Mouse (Mus musculus): ENCODE measurements at regions not wholly inside any gene's neighbourhood (a gene's known extent, or its start where the extent isn't known, plus 50 kb on each side); places are given as distances from the start of the nearest gene placed in this dataset.
"Not testable (repeated sequence)": the region's sequence is repeated elsewhere in the genome, so short reads cannot be mapped to it uniquely, and the experiment has no call there.

GRCm38 (mm10) chr3:57018171-57018570, 283.6 kb downstream of the Tm4sf1 start:
- intact Hi-C loops (cut with DNase I) = no loop called here

DNA sequence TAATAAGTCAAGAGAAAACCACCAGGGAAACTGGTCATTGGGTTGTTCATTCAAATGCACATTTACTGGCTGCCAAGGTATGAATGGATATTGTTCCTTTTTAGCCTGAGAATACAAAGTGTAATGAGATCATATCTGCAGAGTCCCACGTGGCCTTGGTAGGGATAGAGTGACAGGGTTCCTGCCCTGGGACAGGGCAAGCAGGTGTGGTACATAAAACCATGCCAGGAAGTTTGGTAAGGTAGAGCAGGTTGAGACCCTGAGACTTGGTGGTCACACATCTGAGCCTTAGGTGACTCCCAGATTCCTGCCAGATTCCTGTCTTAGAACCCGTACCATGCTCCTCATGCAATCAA, 320.5 kb downstream of the Tm4sf1 start:
- DNase-seq (ENCODE audit: low spot score) = no peak
- intact Hi-C loops (cut with DNase I) = no loop called here

More at GRCm38 (mm10) chr3:57018171-57018570, 283.6 kb downstream of the Tm4sf1 start:
- DNase-seq (ENCODE audit: low spot score) = no peak

GRCm38 (mm10) chr3:56980593-56981304, 321.0 kb downstream of the Tm4sf1 start:
- no peak for DNase-seq (ENCODE audit: low spot score)
- intact Hi-C loops (cut with DNase I) = no loop called here

GRCm38 (mm10) chr3:56966008-56966407, 335.8 kb downstream of the Tm4sf1 start:
- intact Hi-C loops (cut with DNase I) = no loop called here
- no peak for DNase-seq (ENCODE audit: low spot score)

DNA sequence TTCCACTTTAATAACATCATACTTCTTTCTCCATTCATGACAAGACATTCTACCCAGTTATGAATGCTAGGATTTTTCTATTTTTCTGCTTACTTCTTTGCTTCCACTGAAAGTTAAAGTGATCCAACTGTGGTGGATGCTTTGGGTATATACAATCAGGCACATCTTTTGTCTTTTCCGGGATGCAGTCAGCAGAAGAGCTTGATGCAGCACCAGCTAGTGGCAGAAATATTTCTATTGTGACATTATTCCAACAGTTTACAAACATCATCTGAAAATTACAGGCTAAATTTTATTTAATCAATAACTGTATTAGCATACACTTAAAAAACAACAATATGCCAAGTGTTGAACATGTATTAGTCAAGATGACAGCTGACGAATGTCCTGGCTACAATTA, 336.3 kb downstream of the Tm4sf1 start:
- intact Hi-C loops (cut with DNase I) = no loop called here
- no peak for DNase-seq (ENCODE audit: low spot score)

GRCm38 (mm10) chr3:56964156-56964555, 337.6 kb downstream of the Tm4sf1 start:
- intact Hi-C loops (cut with DNase I) = no loop called here
- DNase-seq (ENCODE audit: low spot score) = no peak

DNA sequence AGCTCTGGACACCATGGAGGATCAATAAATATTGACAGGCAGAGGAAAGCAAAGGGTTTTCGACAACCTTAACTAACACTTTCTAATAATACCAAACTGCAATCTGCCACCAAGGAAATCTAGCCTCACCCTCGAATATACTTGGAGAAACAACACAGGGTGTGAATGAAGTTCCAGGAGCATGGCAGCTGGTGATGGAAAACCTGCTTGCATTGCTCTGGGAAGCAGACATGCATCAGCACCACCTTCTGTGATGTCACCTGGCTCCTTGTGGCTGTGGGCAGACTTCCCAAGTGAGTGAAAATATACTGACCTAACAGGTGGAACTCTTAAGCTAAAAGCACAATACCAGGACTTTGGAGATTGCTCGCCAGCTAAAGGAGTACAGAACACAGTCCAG, 338.5 kb downstream of the Tm4sf1 start:
- intact Hi-C loops (cut with DNase I) = no loop called here
- no peak for DNase-seq (ENCODE audit: low spot score)

- intact Hi-C loops (cut with DNase I) = no loop called here
- no peak for DNase-seq (ENCODE audit: low spot score)
These were observed 339.4 kb downstream of the Tm4sf1 start for GRCm38 (mm10) chr3:56962248-56963013.

- intact Hi-C loops (cut with DNase I) = no loop called here
- no peak for DNase-seq (ENCODE audit: low spot score)
These were observed 344.8 kb downstream of the Tm4sf1 start for GRCm38 (mm10) chr3:56956978-56957377.

- intact Hi-C loops (cut with DNase I) = no loop called here
These were observed 346.0 kb downstream of the Tm4sf1 start for GRCm38 (mm10) chr3:56955799-56956121.

DNA sequence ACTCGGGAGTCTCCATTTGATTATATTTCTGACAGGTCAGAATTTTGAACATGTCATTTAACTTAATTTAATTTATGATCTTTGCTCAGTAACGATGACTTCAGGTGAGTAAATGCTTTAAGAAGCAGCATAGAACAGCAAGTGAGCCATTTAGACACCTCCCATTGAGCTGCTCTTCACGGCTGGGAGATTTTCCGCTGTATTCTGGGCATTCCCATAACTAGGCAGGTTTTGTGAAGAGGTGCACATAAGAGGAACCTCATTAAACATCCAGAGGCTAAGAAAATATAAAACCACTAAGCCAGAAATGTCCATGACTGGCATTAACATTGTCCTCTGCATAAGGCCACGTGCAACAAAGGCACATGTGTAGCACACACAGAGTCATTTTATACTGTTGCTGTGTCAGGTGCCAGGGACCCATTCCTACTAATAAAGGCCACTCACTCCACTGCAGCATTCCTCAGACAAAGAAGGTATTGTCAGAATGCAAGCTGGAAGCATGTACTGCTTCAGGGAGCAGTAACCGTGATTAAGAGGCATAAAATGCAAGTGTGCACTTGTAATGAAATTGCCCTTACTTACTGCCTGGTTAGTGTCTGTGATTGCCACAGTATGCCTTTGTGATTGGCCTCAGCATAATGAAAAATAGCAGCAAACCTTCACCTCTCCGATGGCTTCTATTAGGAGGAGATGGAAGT, 346.5 kb downstream of the Tm4sf1 start:
- no peak for DNase-seq (ENCODE audit: low spot score)
- intact Hi-C loops (cut with DNase I) = no loop called here

More at GRCm38 (mm10) chr3:56955799-56956121, 346.0 kb downstream of the Tm4sf1 start:
- no peak for DNase-seq (ENCODE audit: low spot score)

- intact Hi-C loops (cut with DNase I) = not testable (repeated sequence)
These were observed 359.2 kb downstream of the Tm4sf1 start for GRCm38 (mm10) chr3:56942557-56942956.

GRCm38 (mm10) chr3:56928940-56929339, 372.8 kb downstream of the Tm4sf1 start:
- intact Hi-C loops (cut with DNase I); DNase-seq (ENCODE audit: low spot score): not testable (repeated sequence)

More at GRCm38 (mm10) chr3:56942557-56942956, 359.2 kb downstream of the Tm4sf1 start:
- not testable (repeated sequence) for DNase-seq (ENCODE audit: low spot score)

DNA sequence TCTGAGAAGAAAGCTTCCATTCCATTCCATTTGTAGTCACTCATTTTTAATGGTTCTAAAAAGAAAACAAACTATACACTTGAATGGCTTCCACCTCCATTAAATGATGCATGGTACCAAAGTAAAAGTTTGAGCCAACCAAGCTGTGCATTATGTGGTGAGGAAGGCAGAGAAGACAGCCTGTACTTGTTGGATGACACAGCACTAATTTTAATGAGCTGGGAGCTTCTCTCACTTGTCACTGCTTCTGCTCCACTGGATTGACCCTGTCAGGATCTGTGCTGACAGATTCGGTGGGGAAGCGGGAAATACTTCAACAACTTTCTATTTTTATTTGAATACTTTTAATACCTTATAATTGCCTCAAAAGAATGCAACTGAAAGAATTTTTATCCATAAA, 403.3 kb downstream of the Tm4sf1 start:
- no peak for DNase-seq (ENCODE audit: low spot score)
- intact Hi-C loops (cut with DNase I) = no loop called here

- intact Hi-C loops (cut with DNase I) = no loop called here
- DNase-seq (ENCODE audit: low spot score) = no peak
These were observed 424.7 kb downstream of the Tm4sf1 start for GRCm38 (mm10) chr3:56877062-56877461.

DNA sequence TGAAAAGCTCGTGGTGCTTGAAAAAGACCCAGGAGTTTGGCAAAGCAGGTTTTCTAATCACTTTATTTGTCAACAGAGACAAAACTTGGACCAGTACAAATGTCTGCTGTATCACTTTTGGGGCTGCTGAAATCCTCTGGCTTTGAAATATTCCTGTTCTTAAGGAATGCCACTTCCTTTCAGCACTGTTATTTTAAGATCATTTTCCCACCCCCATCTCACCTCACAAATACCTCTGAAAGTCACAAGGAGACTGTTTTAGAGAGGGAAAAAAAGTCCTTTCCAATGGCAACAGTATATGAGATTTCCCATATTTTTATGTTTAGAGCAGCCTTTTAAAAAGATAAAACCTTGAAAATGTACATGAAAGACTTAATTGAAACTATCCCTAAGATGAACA, 438.2 kb downstream of the Tm4sf1 start:
- intact Hi-C loops (cut with DNase I) = no loop called here
- DNase-seq (ENCODE audit: low spot score) = no peak

GRCm38 (mm10) chr3:56859841-56860240, 441.9 kb downstream of the Tm4sf1 start:
- DNase-seq (ENCODE audit: low spot score) = no peak

GRCm38 (mm10) chr3:56845462-56845770, 456.4 kb downstream of the Tm4sf1 start:
- intact Hi-C loops (cut with DNase I) = no loop called here
- DNase-seq (ENCODE audit: low spot score) = no peak

More at GRCm38 (mm10) chr3:56859841-56860240, 441.9 kb downstream of the Tm4sf1 start:
- intact Hi-C loops (cut with DNase I) = no loop called here

DNA sequence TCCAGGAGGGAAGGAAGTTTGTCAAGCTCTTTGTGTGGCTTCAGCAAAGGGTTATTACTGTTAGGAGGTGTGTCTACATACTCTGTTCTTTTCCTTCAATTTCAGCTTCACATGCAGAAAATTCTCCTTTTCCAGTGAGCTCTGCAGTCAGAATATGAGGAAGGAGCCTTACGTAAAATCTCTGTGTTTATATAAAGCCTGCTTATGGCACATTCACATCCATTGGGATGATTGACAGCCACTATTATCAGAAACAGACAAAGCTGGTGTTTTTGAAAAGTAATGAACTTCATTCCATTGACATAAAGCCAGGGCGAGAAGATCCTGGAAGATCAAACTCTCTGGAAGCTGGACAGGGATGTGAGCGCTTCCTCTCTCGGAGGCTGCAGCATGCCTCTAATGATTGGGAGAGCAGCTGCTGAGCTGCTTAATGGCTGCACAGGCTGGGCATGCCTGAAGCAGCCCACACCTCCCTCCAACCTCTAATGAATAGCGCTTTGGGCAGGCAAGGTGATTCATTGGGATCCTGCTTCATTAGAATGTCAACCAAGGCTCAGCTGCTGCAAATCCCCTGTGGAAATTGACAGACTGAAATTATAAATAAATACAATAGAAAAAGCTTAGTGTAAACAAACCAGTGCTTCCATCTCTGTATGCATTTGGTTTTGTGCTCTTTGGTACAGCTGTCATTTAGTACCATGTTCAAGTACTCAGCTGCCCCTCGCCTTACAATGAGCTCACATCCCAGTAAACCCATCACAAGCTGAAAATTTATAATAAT, 456.9 kb downstream of the Tm4sf1 start:
- intact Hi-C loops (cut with DNase I) = no loop called here
- DNase-seq (ENCODE audit: low spot score) = no peak

DNA sequence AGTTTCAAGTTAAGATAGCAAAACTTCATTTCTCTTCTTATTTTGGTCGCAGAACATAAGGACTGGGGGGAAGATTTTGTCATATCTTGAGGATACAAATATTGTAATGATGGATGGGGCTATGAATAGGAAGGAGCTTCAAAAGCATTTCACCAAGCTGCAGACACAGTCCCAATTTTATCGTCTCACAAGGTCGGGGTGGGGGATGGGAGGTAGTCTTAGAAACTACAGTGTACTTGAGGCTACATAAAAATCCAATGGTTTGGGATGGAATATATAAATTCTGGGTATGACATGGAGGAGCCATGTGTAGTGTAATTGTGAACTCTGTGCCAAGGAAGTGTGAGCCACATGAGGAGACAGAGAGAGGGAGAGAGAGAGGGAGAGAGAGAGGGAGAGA, 464.6 kb downstream of the Tm4sf1 start:
- intact Hi-C loops (cut with DNase I) = no loop called here

More for the DNA sequence above, 464.6 kb downstream of the Tm4sf1 start:
- no peak for DNase-seq (ENCODE audit: low spot score)

All from heart, postnatal 25 days (tissue).